23 mouse cellular contexts compared by ENCODE assay signal in the genomic region with DNA sequence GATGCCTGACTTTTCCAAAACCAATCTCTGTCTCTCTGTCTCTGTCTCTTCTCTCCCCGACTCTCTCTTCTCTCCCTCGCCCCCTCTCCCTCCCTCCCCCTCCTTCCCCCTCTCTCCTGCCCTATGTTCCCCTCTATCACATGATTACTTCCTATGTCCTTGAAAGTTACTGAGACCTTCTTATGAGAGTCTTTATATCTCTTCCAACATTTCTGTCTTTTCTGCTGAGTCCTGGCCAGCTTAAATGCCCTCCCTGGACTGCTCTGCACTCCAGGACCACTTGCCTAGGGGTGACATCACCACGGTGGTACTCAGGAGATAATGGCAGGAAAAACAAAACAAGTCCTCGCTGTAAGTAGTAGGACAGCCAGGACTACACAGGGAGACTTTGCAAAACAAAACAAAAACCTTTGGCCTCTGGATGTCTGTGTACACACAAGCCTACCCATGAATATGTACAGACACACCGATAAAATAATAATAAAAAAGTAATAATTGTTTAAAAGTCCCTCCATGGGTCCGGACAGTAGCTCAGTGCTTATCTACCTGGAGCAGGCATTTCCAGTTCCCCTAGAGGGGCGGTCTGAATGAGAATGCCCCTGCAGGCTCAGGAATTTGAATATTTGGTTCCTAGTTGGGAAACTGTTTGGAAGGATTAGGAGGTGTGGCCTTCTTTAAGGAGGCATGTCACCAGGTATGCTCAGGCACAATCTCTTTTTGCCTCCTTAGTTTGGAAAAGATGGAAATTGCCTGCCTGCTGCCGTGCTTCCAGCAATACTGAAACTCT. TPM values are rescaled to one million over a fixed set of nuclear protein-coding genes. Genes with fewer than 3 reads are reported as not detected.
A peak's percentile ranks its signal among the peaks of the same experiment; 100 is the strongest.
DNase-seq lines count a peak whose midpoint lies in the region; ATAC-seq and TF ChIP-seq lines count a peak whose summit lies in the region.
"Had no signal": no experiment of that assay in that cellular context is flagged by ENCODE, and none has a peak within 500 bp of the region (broad histone marks: within the 10 kb centered on the region; RNA-seq: fewer than 3 reads in every experiment).

No protein-coding gene starts in this region.

- no peaks in the 10 kb centered on the region for H3K36me3 ChIP-seq in heart, embryonic 11.5 days (ENCODE audit: control insufficient read depth, insufficient read depth, low read length)
- no peaks in the 10 kb centered on the region for H3K36me3 ChIP-seq in spleen, adult 2 months (ENCODE audit: control insufficient read depth, insufficient read depth, low read length)
- H3K36me3 ChIP-seq in liver, embryonic 11.5 days (ENCODE audit: control insufficient read depth, insufficient read depth, low read length), result no peaks in the 10 kb centered on the region
- H3K36me3 ChIP-seq in small intestine, adult 2 months (ENCODE audit: control insufficient read depth, insufficient read depth, low read length), result no peaks in the 10 kb centered on the region
- H3K36me3 ChIP-seq: embryonic facial prominence, embryonic 10.5 days; forebrain, embryonic 15.5 days; G1E; hindbrain, embryonic 13.5 days; neural tube, embryonic 13.5 days; stomach, embryonic 15.5 days had no signal

- WGBS in heart, embryonic 11.5 days (ENCODE audit: insufficient replicate concordance), result 33% methylated on average over 8 of the region's 8 CpGs
- WGBS in spleen, adult 2 months, result 46% methylated on average over 8 of the region's 8 CpGs
- WGBS in liver, embryonic 11.5 days, result 37% methylated on average over 8 of the region's 8 CpGs
- 43% methylated on average over 8 of the region's 8 CpGs for WGBS in small intestine, adult 2 months

- H3K9ac ChIP-seq in heart, embryonic 11.5 days (ENCODE audit: low read depth, low read length), result no peak overlapping the region
- H3K9ac ChIP-seq in liver, embryonic 11.5 days (ENCODE audit: low read depth, low read length), result no peak overlapping the region
- H3K9ac ChIP-seq: forebrain, embryonic 15.5 days; hindbrain, embryonic 13.5 days; liver, embryonic 14.5 days; neural tube, embryonic 13.5 days; stomach, embryonic 15.5 days had no signal

- H3K27ac ChIP-seq in heart, embryonic 11.5 days (ENCODE audit: low read depth, low read length), result 0 out of 2 replicates have a peak overlapping the region, but pooled peaks have one; percentile 32
- H3K27ac ChIP-seq in spleen, adult 2 months (ENCODE audit: insufficient read depth, low read length), result peak overlapping the region; percentile 90
- no peak overlapping the region; the same call in 1 of the 2 replicates for H3K27ac ChIP-seq in liver, embryonic 11.5 days (ENCODE audit: low read depth, low read length)
- peak overlapping the region; percentile 72 for H3K27ac ChIP-seq in small intestine, adult 2 months (ENCODE audit: insufficient read depth, low read depth, low read length)
- H3K27ac ChIP-seq: embryonic facial prominence, embryonic 10.5 days; forebrain, embryonic 15.5 days; hindbrain, embryonic 13.5 days; liver, embryonic 14.5 days; neural tube, embryonic 13.5 days had no signal

- no peak for ATAC-seq in heart, embryonic 11.5 days (replicated peaks; ENCODE audit: insufficient number of reproducible peaks, low FRiP score, low TSS enrichment)
- no peak for ATAC-seq in liver, embryonic 11.5 days (replicated peaks; ENCODE audit: low FRiP score)
- ATAC-seq: forebrain, embryonic 15.5 days had no signal

- TF ChIP-seq CTCF in spleen, adult 2 months (IDR thresholded peaks at IDR 0.05; ENCODE audit: extremely low read depth, insufficient read depth, insufficient read length, insufficient replicate concordance), result no peak
- TF ChIP-seq CTCF in small intestine, adult 2 months (IDR thresholded peaks at IDR 0.05; ENCODE audit: extremely low read depth, insufficient read length, insufficient replicate concordance, low read depth, low read length), result no peak

- peaks cover 10% of the 10 kb centered on the region for H3K4me1 ChIP-seq in heart, embryonic 11.5 days (ENCODE audit: control insufficient read depth, insufficient read depth, low read length)
- peaks cover 34% of the 10 kb centered on the region; the same call in 1 of the 2 replicates for H3K4me1 ChIP-seq in spleen, adult 2 months (ENCODE audit: control insufficient read depth, insufficient read depth, insufficient read length)
- H3K4me1 ChIP-seq in liver, embryonic 11.5 days (replicated peaks; ENCODE audit: control insufficient read depth, insufficient read depth, low read length), result peaks cover 18% of the 10 kb centered on the region
- peaks cover 41% of the 10 kb centered on the region; the same call in 1 of the 2 replicates for H3K4me1 ChIP-seq in small intestine, adult 2 months (ENCODE audit: control insufficient read depth, insufficient read depth, insufficient read length, low read length)
- H3K4me1 ChIP-seq: forebrain, embryonic 15.5 days; hindbrain, embryonic 13.5 days; neural tube, embryonic 13.5 days had no signal

- no peaks in the 10 kb centered on the region for H3K27me3 ChIP-seq in heart, embryonic 11.5 days (ENCODE audit: control insufficient read depth, insufficient read depth, low read length)
- no peaks in the 10 kb centered on the region for H3K27me3 ChIP-seq in spleen, adult 2 months (ENCODE audit: control insufficient read depth, insufficient read depth, low read length)
- H3K27me3 ChIP-seq in liver, embryonic 11.5 days (replicated peaks; ENCODE audit: control insufficient read depth, insufficient read depth, low read length), result no peaks in the 10 kb centered on the region; the same call in 1 of the 2 replicates
- H3K27me3 ChIP-seq in small intestine, adult 2 months (ENCODE audit: control insufficient read depth, insufficient read depth, low read length), result no peaks in the 10 kb centered on the region
- H3K27me3 ChIP-seq: forebrain, embryonic 15.5 days; hindbrain, embryonic 13.5 days; neural tube, embryonic 13.5 days; stomach, embryonic 15.5 days had no signal

- no peak overlapping the region for H3K4me3 ChIP-seq in heart, embryonic 11.5 days (ENCODE audit: low read depth, low read length)
- no peak overlapping the region for H3K4me3 ChIP-seq in spleen, adult 2 months (ENCODE audit: extremely low read depth, insufficient read depth, insufficient read length)
- no peak overlapping the region for H3K4me3 ChIP-seq in liver, embryonic 11.5 days (ENCODE audit: low read depth, low read length)
- no peak overlapping the region for H3K4me3 ChIP-seq in small intestine, adult 2 months (ENCODE audit: low read depth, low read length)
- H3K4me3 ChIP-seq: embryonic facial prominence, embryonic 10.5 days; erythroblast, embryonic 14.5 days; forebrain, embryonic 15.5 days; hindbrain, embryonic 13.5 days; neural tube, embryonic 13.5 days; stomach, embryonic 15.5 days had no signal

- no peak overlapping the region for H3K4me2 ChIP-seq in heart, embryonic 11.5 days
- peak overlapping the region; percentile 30; the same call in 1 of the 2 replicates for H3K4me2 ChIP-seq in liver, embryonic 11.5 days
- H3K4me2 ChIP-seq: forebrain, embryonic 15.5 days; hindbrain, embryonic 13.5 days; neural tube, embryonic 13.5 days; stomach, embryonic 15.5 days had no signal

- no peaks in the 10 kb centered on the region for H3K9me3 ChIP-seq in heart, embryonic 11.5 days (replicated peaks; ENCODE audit: control insufficient read depth, low read length)
- no peaks in the 10 kb centered on the region for H3K9me3 ChIP-seq in liver, embryonic 11.5 days (ENCODE audit: control insufficient read depth, low read length)
- H3K9me3 ChIP-seq: embryonic facial prominence, embryonic 10.5 days; forebrain, embryonic 15.5 days; G1E; hindbrain, embryonic 13.5 days; neural tube, embryonic 13.5 days; stomach, embryonic 15.5 days had no signal

- no peak for TF ChIP-seq POLR2A in spleen, adult 2 months (IDR thresholded peaks at IDR 0.05; ENCODE audit: low read depth, low read length)
- TF ChIP-seq POLR2A in small intestine, adult 2 months (IDR thresholded peaks at IDR 0.05; ENCODE audit: low read depth, low read length), result no peak

- no peak for DNase-seq in heart, adult 18-20 months
- no peak for DNase-seq in spleen, adult 2 months (ENCODE audit: low read depth in 1 of 2, low spot score in 2 of 2)
- no peak for DNase-seq in spleen, postnatal 4 days (ENCODE audit: low spot score in 2 of 2)
- DNase-seq in liver, embryonic 11.5 days (ENCODE audit: low spot score), result no peak
- no peak for DNase-seq in thymus, postnatal 0 days (ENCODE audit: low spot score)
- DNase-seq in thymus, postnatal 10 days (ENCODE audit: low spot score in 2 of 2), result no peak
- DNase-seq: adrenal gland, postnatal 25 days; cerebellum, postnatal 36 days; gastrocnemius, postnatal 10 days; kidney, adult 11 months had no signal

RNA-seq across cellular contexts. Expression of a gene that starts 9.1 kb away (rescaled TPM):
- 60.6 and 68.3 TPM in 2 replicates for polyA plus RNA-seq in heart, embryonic 11.5 days (2014; fragmentation: Nextera tagmentation; extraction: Ambion mirVana)
- total RNA-seq in heart, adult 18-20 months (2021), result 10 to 100 TPM; 32.0 to 33.3 TPM
- polyA plus RNA-seq in spleen, adult 2 months (2012; rRNA removed), result 152 and 245 TPM in 2 replicates
- polyA plus RNA-seq in liver, embryonic 11.5 days (2014; fragmentation: Nextera tagmentation; extraction: Ambion mirVana), result 78.6 and 80.2 TPM in 2 replicates
- 192 and 574 TPM in 2 replicates for polyA plus RNA-seq in small intestine, adult 2 months (2012; rRNA removed)
- polyA plus RNA-seq in thymus, postnatal 0 days (2015; fragmentation: Nextera tagmentation; extraction: Ambion mirVana), result 81.9 and 82.9 TPM in 2 replicates

RNA-seq across cellular contexts. Expression of a gene that starts 12.0 kb away (rescaled TPM):
- polyA plus RNA-seq in heart, embryonic 11.5 days (2014; fragmentation: Nextera tagmentation; extraction: Ambion mirVana), result 8.6 and 9.2 TPM in 2 replicates
- total RNA-seq in heart, adult 18-20 months (2021), result 1 to 10 TPM; 5.8 to 7.2 TPM
- 10.7 and 16.2 TPM in 2 replicates for polyA plus RNA-seq in spleen, adult 2 months (2012; rRNA removed)
- polyA plus RNA-seq in liver, embryonic 11.5 days (2014; fragmentation: Nextera tagmentation; extraction: Ambion mirVana), result 5.0 and 6.8 TPM in 2 replicates
- 1.4 and 2.3 TPM in 2 replicates for polyA plus RNA-seq in small intestine, adult 2 months (2012; rRNA removed)
- polyA plus RNA-seq in thymus, postnatal 0 days (2015; fragmentation: Nextera tagmentation; extraction: Ambion mirVana), result 52.3 and 56.7 TPM in 2 replicates
- polyA plus RNA-seq: erythroblast, embryonic 14.5 days had no signal

RNA-seq across cellular contexts. Expression of a gene that starts 41.2 kb away (rescaled TPM):
- 0.31 TPM in 1 of 2 replicates, not detected in the other for polyA plus RNA-seq in heart, embryonic 11.5 days (2014; fragmentation: Nextera tagmentation; extraction: Ambion mirVana)
- total RNA-seq in heart, adult 18-20 months (2021), result under 1 TPM in 1 of 2 experiments, not detected in 1; 0.05 TPM
- polyA plus RNA-seq in spleen, adult 2 months (2012; rRNA removed), result 0.07 and 0.14 TPM in 2 replicates
- polyA plus RNA-seq in liver, embryonic 11.5 days (2014; fragmentation: Nextera tagmentation; extraction: Ambion mirVana), result 0.16 TPM in 1 of 2 replicates, not detected in the other
- polyA plus RNA-seq in small intestine, adult 2 months (2012; rRNA removed), result 0.01 and 0.13 TPM in 2 replicates
- polyA plus RNA-seq in thymus, postnatal 0 days (2015; fragmentation: Nextera tagmentation; extraction: Ambion mirVana), result 0.05 and 0.35 TPM in 2 replicates
- total RNA-seq: adrenal gland, postnatal 25 days; gastrocnemius, postnatal 10 days; left cerebral cortex, postnatal 14 days; megakaryocyte progenitor cell, adult 5-6 weeks; midbrain, postnatal 0 days had no signal
- polyA plus RNA-seq: erythroblast, embryonic 14.5 days; forebrain, embryonic 15.5 days; neural tube, embryonic 13.5 days had no signal
